Mouse (Mus musculus): ENCODE results near the gene Prkci. TPM values are rescaled to one million over a fixed set of nuclear protein-coding genes. Genes with fewer than 3 reads are reported as not detected.

The Prkci gene
- polyA plus RNA-seq, 1 experiment from 2014 or later = 3.8 TPM

DNA sequence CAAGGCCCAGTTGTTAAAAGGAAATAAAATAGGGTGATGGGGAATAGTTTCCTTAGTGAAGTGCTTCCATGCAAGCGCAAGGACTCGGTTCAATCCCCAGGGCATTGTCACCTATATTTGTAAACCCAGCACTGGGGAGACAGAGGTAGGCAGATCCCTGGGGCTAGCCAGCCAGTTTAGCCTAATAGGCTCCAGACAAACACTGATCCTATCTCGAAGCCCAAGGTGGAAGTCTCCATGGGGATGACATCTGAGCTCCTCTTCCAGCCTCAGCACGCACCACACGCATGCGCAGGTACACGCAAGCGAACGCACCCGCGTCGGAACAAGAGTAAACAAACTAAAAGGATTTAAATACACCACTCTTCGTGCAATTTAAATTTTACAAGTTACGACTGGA lies 76.3 kb downstream of the Prkci start:
- Histone ChIP-seq H3K36me3 (replicated peaks; ENCODE audit: insufficient read depth, low read length) (no peaks in the 10 kb centered on the region), H3K4me1 (ENCODE audit: insufficient read depth) (peaks cover 8% of the 10 kb centered on the region; the same call in 1 of the 2 replicates), H3K27me3 (ENCODE audit: insufficient read depth, low read length) (no peaks in the 10 kb centered on the region), H3K9ac (replicated peaks) (no peak overlapping the region), H3K9me3 (ENCODE audit: low read length) (no peaks in the 10 kb centered on the region), H3K4me2 (ENCODE audit: low read depth, low read length) (no peak overlapping the region), H3K4me3 (ENCODE audit: low read depth, low read length) (no peak overlapping the region), H3K27ac (ENCODE audit: low read depth) (no peak overlapping the region)
- ATAC-seq (no peak), DNase-seq (no peak)
- WGBS (ENCODE audit: insufficient replicate concordance) = 85% methylated on average over 14 of the region's 14 CpGs
- TF ChIP-seq CTCF (IDR thresholded peaks at IDR 0.05; ENCODE audit: low read depth) (no peak), EP300 (IDR thresholded peaks at IDR 0.05; ENCODE audit: low read depth) (no peak)

DNA sequence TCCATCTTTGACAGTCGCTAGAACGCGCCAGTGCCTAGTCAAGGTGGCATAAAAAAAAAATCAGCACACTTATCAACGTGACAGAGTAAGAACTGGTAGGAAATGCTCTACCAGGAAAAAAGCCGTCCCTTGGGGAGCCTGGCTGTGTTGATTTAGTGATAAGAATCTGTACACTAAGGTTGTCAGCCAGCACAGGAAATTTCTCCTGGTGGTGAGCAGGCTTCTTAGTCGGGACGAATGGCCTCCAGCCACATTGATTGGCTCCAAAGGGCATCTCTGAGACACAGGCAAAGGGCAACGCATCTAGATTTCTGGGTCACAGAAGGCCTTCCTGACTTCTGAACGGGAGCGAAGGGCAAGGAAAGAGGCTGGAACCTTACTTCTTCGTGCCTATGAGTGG lies 80.3 kb downstream of the Prkci start:
- Histone ChIP-seq H3K9ac (replicated peaks) (no peak overlapping the region), H3K9me3 (ENCODE audit: low read length) (no peaks in the 10 kb centered on the region), H3K36me3 (replicated peaks; ENCODE audit: insufficient read depth, low read length) (no peaks in the 10 kb centered on the region), H3K4me3 (ENCODE audit: low read depth, low read length) (no peak overlapping the region), H3K27ac (ENCODE audit: low read depth) (peak overlapping the region; percentile 58; the same call in 1 of the 2 replicates), H3K4me2 (ENCODE audit: low read depth, low read length) (peak overlapping the region; percentile 45; the same call in 1 of the 2 replicates), H3K4me1 (ENCODE audit: insufficient read depth) (peaks cover 8% of the 10 kb centered on the region; the same call in 1 of the 2 replicates), H3K27me3 (ENCODE audit: insufficient read depth, low read length) (no peaks in the 10 kb centered on the region)
- WGBS (ENCODE audit: insufficient replicate concordance) = 41% methylated on average over 11 of the region's 11 CpGs
- no peak for TF ChIP-seq EP300 (IDR thresholded peaks at IDR 0.05; ENCODE audit: low read depth)
- no peak for TF ChIP-seq CTCF (IDR thresholded peaks at IDR 0.05; ENCODE audit: low read depth)
- ATAC-seq (peak; percentile 33; the same call in 1 of the 2 replicates), DNase-seq (peak; percentile 27)

DNA sequence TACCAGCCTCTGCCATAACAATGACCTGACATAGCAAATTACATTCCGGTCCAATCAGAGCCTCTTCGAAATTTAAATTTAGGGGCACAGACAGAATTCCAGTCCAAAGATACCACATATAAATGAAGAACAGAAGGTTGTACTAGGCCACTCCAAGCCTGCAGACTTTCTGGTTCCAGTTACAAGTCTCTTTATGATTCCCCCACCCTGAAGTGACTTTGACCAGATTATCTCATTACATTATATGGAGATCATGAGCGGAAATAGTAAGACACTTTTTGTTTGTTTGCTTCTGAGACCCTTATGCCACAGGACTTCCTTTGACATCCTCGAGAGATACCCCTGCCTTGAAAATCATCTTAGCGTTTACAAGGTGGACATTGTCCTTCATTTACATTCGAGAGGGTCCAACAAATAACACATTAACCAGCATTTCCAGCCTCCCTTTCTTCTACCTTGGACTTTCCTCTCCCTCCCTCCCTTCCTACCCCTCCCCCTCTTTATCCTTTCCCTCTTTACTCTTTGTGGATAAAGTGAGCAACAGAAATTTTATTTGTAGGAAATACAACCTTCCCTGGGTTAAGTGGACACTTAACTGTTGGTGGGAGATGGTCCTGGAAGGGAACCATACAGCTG lies 81.6 kb downstream of the Prkci start:
- 68% methylated on average over 6 of the region's 6 CpGs for WGBS (ENCODE audit: insufficient replicate concordance)
- H3K36me3 ChIP-seq (replicated peaks; ENCODE audit: insufficient read depth, low read length) = no peaks in the 10 kb centered on the region
- H3K9ac ChIP-seq (replicated peaks) = no peak overlapping the region
- H3K27ac ChIP-seq (ENCODE audit: low read depth) = peak overlapping the region; percentile 18; the same call in 1 of the 2 replicates
- H3K4me2 ChIP-seq (ENCODE audit: low read depth, low read length) = peak overlapping the region; percentile 47
- H3K4me3 ChIP-seq (ENCODE audit: low read depth, low read length) = no peak overlapping the region
- DNase-seq (no peak), ATAC-seq (no peak)
- H3K27me3 ChIP-seq (ENCODE audit: insufficient read depth, low read length) = no peaks in the 10 kb centered on the region
- H3K9me3 ChIP-seq (ENCODE audit: low read length) = no peaks in the 10 kb centered on the region
- peaks cover 11% of the 10 kb centered on the region for H3K4me1 ChIP-seq (ENCODE audit: insufficient read depth)
- no peak for TF ChIP-seq EP300 (IDR thresholded peaks at IDR 0.05; ENCODE audit: low read depth)
- TF ChIP-seq CTCF (IDR thresholded peaks at IDR 0.05; ENCODE audit: low read depth) = no peak

DNA sequence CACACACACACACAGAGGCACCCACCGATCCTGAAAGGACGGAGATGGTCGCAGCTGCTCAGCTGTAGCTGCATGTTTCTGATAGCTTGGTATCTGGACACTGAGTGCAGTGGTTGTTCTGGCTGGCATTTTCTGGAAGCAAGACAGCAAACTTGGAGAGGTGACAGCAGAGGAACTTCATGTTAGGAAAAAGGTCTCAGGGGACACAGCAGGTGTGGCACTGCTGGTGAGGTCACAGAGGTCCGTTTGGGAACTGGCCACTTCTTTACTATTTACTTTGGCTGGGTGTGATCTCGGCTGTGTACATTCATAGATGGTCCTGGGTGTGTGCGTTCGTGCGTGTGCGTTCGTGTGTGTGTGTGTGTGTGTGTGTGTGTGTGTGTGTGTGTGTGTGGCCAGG lies 83.9 kb downstream of the Prkci start:
- ATAC-seq = peak; percentile 84
- 40% methylated on average over 10 of the region's 10 CpGs for WGBS (ENCODE audit: insufficient replicate concordance)
- peak overlapping the region; percentile 7; the same call in 1 of the 2 replicates for H3K4me2 ChIP-seq (ENCODE audit: low read depth, low read length)

DNA sequence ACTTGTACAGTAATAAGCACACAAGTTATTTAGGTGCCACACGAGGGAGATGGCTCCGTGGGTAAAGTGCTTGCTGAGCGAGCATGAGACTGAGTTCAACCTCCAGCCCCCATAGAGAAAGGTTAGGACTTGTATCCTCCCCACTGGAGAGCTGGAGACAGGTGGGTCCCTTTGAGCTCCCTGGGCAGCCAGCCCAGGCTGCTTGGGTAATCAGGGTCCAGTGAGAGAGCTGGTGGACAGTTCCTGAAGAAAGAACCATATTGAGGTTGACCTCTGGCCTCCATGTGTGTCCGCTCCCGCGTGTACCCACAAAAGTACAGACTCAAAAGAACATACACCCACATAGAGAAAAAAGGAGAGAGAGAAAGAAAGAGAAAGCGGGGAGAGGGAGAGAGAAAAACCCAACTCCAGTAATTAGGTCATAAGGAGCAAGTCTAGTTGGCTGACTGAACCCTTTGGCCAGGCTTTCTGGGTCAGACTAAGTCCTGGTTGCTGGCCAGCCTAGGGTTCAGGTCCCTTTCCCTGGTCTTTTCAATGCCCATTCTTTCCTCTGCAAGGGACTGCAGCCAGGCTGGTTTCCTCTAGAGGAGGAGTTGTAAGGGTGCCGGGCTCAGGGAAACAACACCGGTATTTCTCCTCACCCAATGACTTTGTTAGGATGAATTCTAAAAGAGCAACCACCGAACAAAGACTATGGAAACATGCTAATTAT lies 85.4 kb downstream of the Prkci start:
- Histone ChIP-seq H3K9ac (replicated peaks) (no peak overlapping the region), H3K27me3 (ENCODE audit: insufficient read depth, low read length) (no peaks in the 10 kb centered on the region), H3K9me3 (ENCODE audit: low read length) (no peaks in the 10 kb centered on the region), H3K27ac (ENCODE audit: low read depth) (peak overlapping the region; percentile 69), H3K4me2 (ENCODE audit: low read depth, low read length) (no peak overlapping the region), H3K36me3 (replicated peaks; ENCODE audit: insufficient read depth, low read length) (no peaks in the 10 kb centered on the region), H3K4me3 (ENCODE audit: low read depth, low read length) (no peak overlapping the region), H3K4me1 (ENCODE audit: insufficient read depth) (peaks cover 26% of the 10 kb centered on the region)
- ATAC-seq = no peak
- DNase-seq = peak; percentile 45
- WGBS (ENCODE audit: insufficient replicate concordance) = 77% methylated on average over 10 of the region's 10 CpGs
- no peak for TF ChIP-seq EP300 (IDR thresholded peaks at IDR 0.05; ENCODE audit: low read depth)
- TF ChIP-seq CTCF (IDR thresholded peaks at IDR 0.05; ENCODE audit: low read depth) = no peak

More for the DNA sequence above, 83.9 kb downstream of the Prkci start:
- peaks cover 29% of the 10 kb centered on the region for H3K4me1 ChIP-seq (ENCODE audit: insufficient read depth)
- DNase-seq = peak; percentile 42
- H3K27me3 ChIP-seq (ENCODE audit: insufficient read depth, low read length) = no peaks in the 10 kb centered on the region
- peak overlapping the region; percentile 55; the same call in 1 of the 2 replicates for H3K27ac ChIP-seq (ENCODE audit: low read depth)
- no peaks in the 10 kb centered on the region for H3K9me3 ChIP-seq (ENCODE audit: low read length)
- no peaks in the 10 kb centered on the region for H3K36me3 ChIP-seq (replicated peaks; ENCODE audit: insufficient read depth, low read length)
- no peak overlapping the region for H3K9ac ChIP-seq (replicated peaks)
- TF ChIP-seq CTCF (IDR thresholded peaks at IDR 0.05; ENCODE audit: low read depth) = no peak
- TF ChIP-seq EP300 (IDR thresholded peaks at IDR 0.05; ENCODE audit: low read depth) = no peak
- H3K4me3 ChIP-seq (ENCODE audit: low read depth, low read length) = 0 out of 2 replicates have a peak overlapping the region, but pooled peaks have one; percentile 13

DNA sequence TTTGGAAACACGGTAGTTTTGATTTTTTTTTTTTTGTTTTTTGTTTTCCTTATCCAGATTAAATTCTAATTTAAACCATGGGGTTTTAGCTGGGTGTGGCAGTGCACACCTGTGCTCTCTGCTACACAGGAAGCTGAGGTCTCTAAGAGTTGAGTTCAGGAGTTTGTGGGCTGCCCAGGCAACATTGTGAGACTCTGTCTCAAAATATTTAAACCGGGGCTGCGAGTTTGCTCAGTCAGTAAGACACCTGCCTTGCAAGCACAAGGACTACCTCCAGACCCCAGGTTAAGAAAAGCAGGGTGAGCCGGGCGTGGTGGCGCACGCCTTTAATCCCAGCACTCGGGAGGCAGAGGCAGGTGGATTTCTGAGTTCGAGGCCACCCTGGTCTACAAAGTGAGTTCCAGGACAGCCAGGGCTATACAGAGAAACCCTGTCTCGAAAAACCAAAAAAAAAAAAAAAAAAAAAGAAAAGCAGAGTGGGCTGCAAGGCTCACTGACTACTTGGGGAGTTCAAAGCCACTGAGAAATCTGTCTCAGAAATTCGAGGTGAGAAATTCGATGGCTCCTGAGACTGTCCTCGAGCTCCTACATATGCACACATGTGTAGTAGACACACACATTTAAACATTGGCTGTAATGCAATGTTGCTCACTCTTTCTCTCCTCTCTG lies 87.4 kb downstream of the Prkci start:
- TF ChIP-seq CTCF (IDR thresholded peaks at IDR 0.05; ENCODE audit: low read depth) = no peak
- TF ChIP-seq EP300 (IDR thresholded peaks at IDR 0.05; ENCODE audit: low read depth) = no peak
- H3K27ac ChIP-seq (ENCODE audit: low read depth) = no peak overlapping the region
- DNase-seq (no peak), ATAC-seq (no peak)
- WGBS (ENCODE audit: insufficient replicate concordance) = 69% methylated on average over 12 of the region's 13 CpGs
- H3K27me3 ChIP-seq (ENCODE audit: insufficient read depth, low read length) = no peaks in the 10 kb centered on the region
- H3K4me1 ChIP-seq (ENCODE audit: insufficient read depth) = peaks cover 24% of the 10 kb centered on the region
- H3K4me2 ChIP-seq (ENCODE audit: low read depth, low read length) = no peak overlapping the region
- no peak overlapping the region for H3K9ac ChIP-seq (replicated peaks)
- H3K4me3 ChIP-seq (ENCODE audit: low read depth, low read length) = no peak overlapping the region
- no peaks in the 10 kb centered on the region for H3K9me3 ChIP-seq (ENCODE audit: low read length)
- no peaks in the 10 kb centered on the region for H3K36me3 ChIP-seq (replicated peaks; ENCODE audit: insufficient read depth, low read length)
